Mouse (Mus musculus): ENCODE data around the gene Ggt5. TPM values are rescaled to one million over a fixed set of nuclear protein-coding genes. Genes with fewer than 3 reads are reported as not detected.

Ggt5 gene
- polyA plus RNA-seq, 1 experiment from 2014 or later: 0.56 TPM

DNA sequence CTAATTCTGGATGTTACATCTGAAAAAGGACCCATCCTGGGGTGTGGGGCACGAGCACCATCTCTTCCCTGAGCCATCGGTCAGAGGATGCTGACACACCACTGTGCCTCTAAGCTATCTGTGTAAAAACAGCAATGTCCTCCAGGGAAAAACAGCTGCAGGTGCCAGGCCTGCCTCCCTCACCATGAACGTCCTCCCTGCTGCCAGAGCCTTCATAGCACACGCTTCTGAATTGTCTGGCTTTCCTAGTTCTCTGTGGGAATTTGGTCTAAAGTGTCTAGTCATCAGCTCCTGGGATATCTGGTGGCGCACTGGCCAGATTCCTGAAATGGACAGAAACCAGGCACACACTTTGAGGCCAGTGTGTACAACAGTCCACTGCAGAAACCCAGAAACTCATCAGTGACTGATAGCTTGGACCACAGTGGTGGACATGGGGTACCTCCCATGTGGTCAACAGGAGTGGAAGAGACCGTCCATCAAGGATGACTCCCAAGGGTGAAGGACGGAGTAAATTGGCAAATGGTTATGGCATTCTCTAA lies 11.1 kb downstream of the Ggt5 start:
- H3K4me3 ChIP-seq: no peak overlapping the region

DNA sequence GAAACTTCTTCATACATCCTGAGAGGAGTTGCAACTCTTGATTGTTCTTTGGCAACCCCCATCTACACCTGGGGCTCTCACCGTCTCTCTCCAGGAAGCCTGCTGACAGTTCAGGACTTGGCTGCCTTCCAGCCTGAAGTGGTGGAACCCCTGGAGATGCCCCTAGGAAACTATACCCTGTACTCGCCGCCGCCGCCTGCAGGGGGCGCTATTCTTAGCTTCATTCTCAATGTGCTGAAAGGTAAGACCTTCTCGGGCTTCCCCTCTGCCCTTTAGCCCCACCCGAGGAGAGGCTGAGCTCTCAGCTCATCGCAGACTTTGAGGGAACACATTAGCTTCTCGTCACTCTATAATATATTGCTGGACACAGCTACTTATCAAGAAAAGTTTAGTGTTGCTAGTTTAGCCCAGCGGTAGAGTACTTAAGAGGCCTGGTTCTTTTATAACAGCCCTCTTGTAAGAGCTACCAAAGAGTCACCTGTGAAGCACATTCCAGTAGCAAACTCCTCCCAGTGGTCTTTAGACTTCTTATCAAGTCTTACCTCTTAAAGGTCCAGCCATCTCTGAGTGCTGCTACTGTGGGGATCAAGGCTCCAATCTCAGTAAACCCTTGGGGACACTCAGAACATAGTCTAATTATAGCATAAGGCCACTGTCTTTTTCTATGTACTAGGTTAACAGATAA lies 16.2 kb downstream of the Ggt5 start:
- Histone ChIP-seq H3K4me3 (no peak overlapping the region), H3K27ac (replicated peaks) (no peak overlapping the region), H3K4me1 (no peaks in the 10 kb centered on the region), H3K27me3 (ENCODE audit: low read depth, poor library complexity, severe bottlenecking) (no peaks in the 10 kb centered on the region), H3K9me3 (replicated peaks) (no peaks in the 10 kb centered on the region), H3K36me3 (no peaks in the 10 kb centered on the region)
- whole genome bisulfite sequencing: 43% methylated on average over 11 of the region's 11 CpGs
- no peak for DNase-seq (ENCODE audit: low spot score)

More for the DNA sequence above, 11.1 kb downstream of the Ggt5 start:
- DNase-seq (ENCODE audit: low spot score): no peak
- Histone ChIP-seq H3K27me3 (ENCODE audit: low read depth, poor library complexity, severe bottlenecking) (no peaks in the 10 kb centered on the region), H3K36me3 (no peaks in the 10 kb centered on the region), H3K27ac (replicated peaks) (no peak overlapping the region), H3K9me3 (replicated peaks) (peaks cover 17% of the 10 kb centered on the region), H3K4me1 (no peaks in the 10 kb centered on the region)
- WGBS: 88% methylated on average over 7 of the region's 7 CpGs

DNA sequence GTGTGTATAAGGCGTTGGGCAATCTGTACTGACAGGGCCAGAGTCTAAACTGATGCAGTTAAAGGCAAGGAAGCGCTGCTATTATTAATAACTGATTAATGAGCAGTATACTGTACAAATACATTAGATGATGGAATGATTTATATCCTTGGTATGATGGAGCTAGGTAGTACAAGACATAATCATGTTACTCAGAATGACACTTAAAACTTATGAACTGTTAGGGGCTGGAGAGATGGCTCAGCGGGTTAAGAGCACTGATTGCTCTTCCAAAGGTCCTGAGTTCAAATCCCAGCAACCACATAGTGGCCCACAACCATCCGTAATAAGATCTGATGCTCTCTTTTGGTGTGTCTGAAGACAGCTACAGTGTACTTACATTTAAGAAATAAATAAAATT lies 18.1 kb downstream of the Ggt5 start:
- DNase-seq (ENCODE audit: low spot score): no peak
- H3K36me3 ChIP-seq: no peaks in the 10 kb centered on the region
- no peaks in the 10 kb centered on the region for H3K4me1 ChIP-seq
- no peak overlapping the region for H3K4me3 ChIP-seq
- H3K27me3 ChIP-seq (ENCODE audit: low read depth, poor library complexity, severe bottlenecking): no peaks in the 10 kb centered on the region
- H3K27ac ChIP-seq (replicated peaks): no peak overlapping the region
- 91% methylated on average over 4 of the region's 4 CpGs for WGBS
- H3K9me3 ChIP-seq (replicated peaks): no peaks in the 10 kb centered on the region

DNA sequence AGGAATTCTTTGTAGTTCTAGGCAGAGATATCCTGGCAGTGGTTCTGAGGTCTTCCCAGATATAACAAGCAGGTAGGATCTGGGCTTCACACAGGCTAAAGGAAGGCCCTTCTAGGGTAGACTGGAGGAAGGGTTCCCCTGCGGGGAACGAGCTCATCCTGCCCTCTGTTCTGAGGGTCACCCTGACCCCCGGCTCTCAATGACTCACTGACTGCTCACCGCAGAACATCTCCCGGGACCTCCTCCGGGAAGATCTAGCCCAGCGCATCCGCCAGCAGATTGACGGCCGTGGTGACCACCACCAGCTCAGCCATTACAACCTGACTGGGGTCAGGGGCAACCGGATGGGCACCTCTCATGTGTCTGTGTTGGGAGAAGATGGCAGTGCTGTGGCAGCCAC lies 19.8 kb downstream of the Ggt5 start:
- H3K27ac ChIP-seq (replicated peaks): no peak overlapping the region
- no peak overlapping the region for H3K4me3 ChIP-seq
- H3K36me3 ChIP-seq: no peaks in the 10 kb centered on the region
- H3K27me3 ChIP-seq (ENCODE audit: low read depth, poor library complexity, severe bottlenecking): no peaks in the 10 kb centered on the region
- no peaks in the 10 kb centered on the region for H3K9me3 ChIP-seq (replicated peaks)
- DNase-seq (ENCODE audit: low spot score): no peak
- 93% methylated on average over 11 of the region's 11 CpGs for WGBS
- no peaks in the 10 kb centered on the region for H3K4me1 ChIP-seq

DNA sequence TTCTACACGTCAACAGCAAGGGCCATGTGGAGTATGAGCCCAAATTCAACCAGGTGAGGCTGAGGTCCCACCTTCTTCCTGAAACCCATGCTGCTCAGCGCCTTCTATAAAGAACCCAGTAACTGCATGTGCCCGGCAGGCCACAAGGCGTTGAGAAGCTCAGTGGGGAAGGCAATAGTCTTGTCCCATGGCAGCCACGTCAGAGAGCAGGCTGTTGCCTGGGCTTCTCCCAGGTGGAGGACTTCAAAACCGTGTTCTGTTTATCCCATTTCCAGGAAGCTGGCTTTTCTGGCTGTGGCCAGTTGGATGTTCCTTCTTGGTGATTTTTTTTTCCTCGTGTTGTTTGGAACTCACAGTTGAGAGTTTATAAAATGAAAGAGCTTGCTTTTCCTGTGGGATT lies 21.3 kb downstream of the Ggt5 start:
- no peak for DNase-seq (ENCODE audit: low spot score)
- WGBS: 62% methylated on average over 7 of the region's 7 CpGs

DNA sequence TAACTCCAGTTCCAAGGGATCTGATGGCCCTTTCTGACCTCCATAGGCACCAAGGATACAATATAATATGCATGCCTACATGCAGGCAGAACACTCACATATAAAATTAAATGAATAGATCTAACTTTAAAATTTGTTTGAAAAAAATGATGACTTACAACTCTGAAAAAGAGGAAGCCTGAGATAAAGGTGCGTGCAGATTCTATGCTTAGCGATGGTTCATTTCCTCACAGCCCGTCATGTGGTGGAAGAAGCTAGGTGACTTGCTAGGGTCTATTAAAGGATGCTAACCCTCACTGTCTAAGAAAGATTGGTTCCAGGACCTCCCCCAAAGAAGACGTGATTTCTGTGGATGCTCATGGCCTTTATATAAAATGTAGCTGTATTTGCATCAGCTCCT lies 26.9 kb downstream of the Ggt5 start:
- no peak for DNase-seq (ENCODE audit: low spot score)
- Histone ChIP-seq H3K4me1 (no peaks in the 10 kb centered on the region), H3K36me3 (no peaks in the 10 kb centered on the region), H3K27ac (replicated peaks) (no peak overlapping the region), H3K4me3 (no peak overlapping the region), H3K9me3 (replicated peaks) (no peaks in the 10 kb centered on the region), H3K27me3 (ENCODE audit: low read depth, poor library complexity, severe bottlenecking) (no peaks in the 10 kb centered on the region)
- WGBS: 90% methylated on average over 4 of the region's 4 CpGs

More for the DNA sequence above, 21.3 kb downstream of the Ggt5 start:
- no peaks in the 10 kb centered on the region for H3K36me3 ChIP-seq
- no peak overlapping the region for H3K27ac ChIP-seq (replicated peaks)
- H3K27me3 ChIP-seq (ENCODE audit: low read depth, poor library complexity, severe bottlenecking): no peaks in the 10 kb centered on the region
- H3K9me3 ChIP-seq (replicated peaks): no peaks in the 10 kb centered on the region
- no peak overlapping the region for H3K4me3 ChIP-seq
- no peaks in the 10 kb centered on the region for H3K4me1 ChIP-seq

DNA sequence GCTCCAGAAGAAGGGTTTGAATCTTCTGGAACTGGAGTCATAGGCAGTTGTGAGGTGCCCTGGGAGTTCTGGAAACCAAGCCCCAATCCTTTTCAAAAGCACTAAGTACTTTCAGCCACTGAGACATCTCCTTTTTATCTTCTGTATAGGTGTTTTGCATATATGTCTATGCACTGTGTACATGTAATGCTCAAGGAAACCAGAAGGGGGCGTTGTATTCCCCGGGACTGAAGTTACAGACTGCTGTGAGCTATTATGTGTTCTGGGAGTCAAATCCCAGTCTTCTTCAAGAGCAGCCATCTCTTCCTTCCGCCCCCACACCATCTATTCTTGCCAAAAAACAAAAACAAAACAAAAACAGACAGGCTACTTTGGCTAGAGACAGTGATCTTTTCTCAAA lies 31.7 kb downstream of the Ggt5 start:
- DNase-seq (ENCODE audit: low spot score): no peak
- H3K36me3 ChIP-seq: no peaks in the 10 kb centered on the region
- no peak overlapping the region for H3K27ac ChIP-seq (replicated peaks)
- H3K4me1 ChIP-seq: no peaks in the 10 kb centered on the region
- H3K9me3 ChIP-seq (replicated peaks): no peaks in the 10 kb centered on the region
- no peak overlapping the region for H3K4me3 ChIP-seq
- WGBS: 51% methylated on average over 3 of the region's 3 CpGs
- H3K27me3 ChIP-seq (ENCODE audit: low read depth, poor library complexity, severe bottlenecking): no peaks in the 10 kb centered on the region

DNA sequence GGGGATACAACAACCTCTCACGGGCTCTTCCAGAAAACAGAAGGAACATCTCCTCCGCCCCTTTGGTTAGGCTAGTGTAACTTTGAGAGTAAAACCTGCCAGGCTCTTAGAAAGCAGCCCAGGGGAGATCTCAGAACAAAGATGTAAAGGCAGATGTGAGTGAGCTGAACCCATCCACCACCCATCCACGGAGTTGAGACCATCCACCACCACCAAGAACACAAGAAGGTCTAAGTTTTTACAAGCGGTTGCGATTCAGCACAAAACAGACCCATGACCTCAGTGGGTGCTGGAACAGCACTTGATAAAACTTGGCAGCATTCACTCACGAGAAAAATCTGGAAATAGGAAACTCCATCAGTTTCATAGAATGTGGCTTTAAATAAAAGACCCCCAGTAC lies 36.8 kb downstream of the Ggt5 start:
- Histone ChIP-seq H3K9me3 (replicated peaks) (no peaks in the 10 kb centered on the region), H3K4me3 (no peak overlapping the region), H3K4me1 (no peaks in the 10 kb centered on the region), H3K27me3 (ENCODE audit: low read depth, poor library complexity, severe bottlenecking) (no peaks in the 10 kb centered on the region), H3K36me3 (no peaks in the 10 kb centered on the region), H3K27ac (replicated peaks) (no peak overlapping the region)
- 71% methylated on average over 6 of the region's 6 CpGs for WGBS
- no peak for DNase-seq (ENCODE audit: low spot score)

DNA sequence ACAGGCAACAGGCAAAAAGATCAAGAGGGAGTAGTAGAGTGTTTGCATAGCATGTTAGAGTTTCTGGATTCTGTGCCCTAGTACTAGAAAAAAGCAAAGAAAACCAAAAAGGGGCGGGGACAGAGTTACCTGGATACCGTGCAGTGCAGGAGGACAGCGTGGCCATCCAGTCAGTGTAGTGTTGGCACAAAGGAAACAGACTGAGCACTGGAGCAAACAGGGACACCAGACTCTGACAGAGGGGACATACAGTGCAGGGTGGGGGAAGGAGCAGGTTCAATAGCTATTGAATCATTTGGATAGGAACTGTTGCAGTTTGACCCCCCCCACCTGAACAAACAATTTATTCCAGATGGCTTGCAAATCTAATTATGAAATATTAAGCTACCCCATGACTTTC lies 37.9 kb downstream of the Ggt5 start:
- 79% methylated on average over 3 of the region's 3 CpGs for WGBS
- Histone ChIP-seq H3K9me3 (replicated peaks) (no peaks in the 10 kb centered on the region), H3K4me1 (no peaks in the 10 kb centered on the region), H3K27me3 (ENCODE audit: low read depth, poor library complexity, severe bottlenecking) (no peaks in the 10 kb centered on the region), H3K27ac (replicated peaks) (no peak overlapping the region), H3K36me3 (no peaks in the 10 kb centered on the region), H3K4me3 (no peak overlapping the region)
- DNase-seq (ENCODE audit: low spot score): no peak

DNA sequence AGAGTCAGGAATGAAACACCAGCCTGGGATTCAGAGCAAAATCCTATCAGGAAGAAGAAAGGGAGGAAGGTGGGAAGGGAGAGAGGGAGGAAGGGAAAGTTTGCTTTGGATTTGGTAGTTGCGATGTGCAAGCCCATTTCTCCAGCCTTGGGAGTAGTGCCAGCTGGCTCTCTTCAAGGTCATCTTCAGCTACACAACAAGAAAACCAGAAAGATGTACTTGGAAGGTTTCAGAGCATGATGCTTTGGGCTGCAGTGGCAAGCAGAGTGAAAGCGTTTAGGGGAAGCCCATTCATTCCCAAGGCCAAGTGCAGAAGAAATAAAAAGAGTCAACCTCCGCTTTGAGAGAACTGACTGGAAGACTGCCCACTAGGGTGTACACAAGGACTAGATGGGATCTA lies 38.4 kb downstream of the Ggt5 start:
- H3K27me3 ChIP-seq (ENCODE audit: low read depth, poor library complexity, severe bottlenecking): no peaks in the 10 kb centered on the region
- no peak overlapping the region for H3K27ac ChIP-seq (replicated peaks)
- no peak overlapping the region for H3K4me3 ChIP-seq
- no peaks in the 10 kb centered on the region for H3K9me3 ChIP-seq (replicated peaks)
- WGBS: 89% methylated on average over 3 of the region's 3 CpGs
- H3K4me1 ChIP-seq: no peaks in the 10 kb centered on the region
- DNase-seq (ENCODE audit: low spot score): no peak
- no peaks in the 10 kb centered on the region for H3K36me3 ChIP-seq

DNA sequence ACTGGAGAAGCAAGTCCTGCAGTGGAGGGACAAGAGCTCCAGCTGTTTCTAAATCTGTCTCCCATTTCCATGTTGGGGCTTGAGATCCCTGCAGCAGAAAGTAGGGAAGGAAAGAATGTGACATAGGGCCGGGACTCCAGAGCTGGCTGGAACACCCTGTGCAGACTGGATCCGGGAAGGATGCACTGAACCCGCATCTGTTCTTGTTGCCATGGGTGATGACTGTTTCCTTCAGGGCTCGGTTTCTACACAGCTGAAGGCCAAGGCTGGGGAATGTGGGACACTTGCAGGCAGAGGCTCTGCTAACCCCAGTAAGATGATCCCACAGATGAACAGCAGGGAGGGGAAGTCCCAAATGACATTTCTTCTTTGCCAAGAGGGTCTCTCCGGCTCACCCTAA lies 43.5 kb downstream of the Ggt5 start:
- no peak for DNase-seq (ENCODE audit: low spot score)
- WGBS: 65% methylated on average over 5 of the region's 5 CpGs

DNA sequence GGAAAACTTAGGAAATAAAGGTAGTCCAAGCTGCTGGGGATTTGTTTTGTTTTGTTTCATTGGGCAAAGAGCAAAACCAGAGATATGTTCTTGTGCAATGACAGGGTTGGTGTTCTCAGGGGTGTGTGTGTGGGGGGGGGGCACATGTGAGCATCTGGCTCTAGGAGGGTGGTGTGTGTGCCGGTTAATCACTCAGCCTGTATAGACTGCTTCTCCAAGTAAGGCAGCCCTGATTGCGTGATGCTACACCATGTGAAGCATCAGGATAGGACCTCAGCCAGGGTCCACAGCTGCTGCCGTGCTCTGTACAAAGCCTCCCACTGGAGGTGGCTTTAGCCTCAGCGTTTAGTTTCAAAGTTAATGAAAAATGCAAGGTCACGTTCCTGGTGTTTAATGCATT lies 43.9 kb downstream of the Ggt5 start:
- no peaks in the 10 kb centered on the region for H3K9me3 ChIP-seq (replicated peaks)
- no peak for DNase-seq (ENCODE audit: low spot score)
- H3K4me3 ChIP-seq: no peak overlapping the region
- H3K36me3 ChIP-seq: no peaks in the 10 kb centered on the region
- peaks cover 4% of the 10 kb centered on the region; the same call in 1 of the 2 replicates for H3K4me1 ChIP-seq
- no peak overlapping the region for H3K27ac ChIP-seq (replicated peaks)
- H3K27me3 ChIP-seq (ENCODE audit: low read depth, poor library complexity, severe bottlenecking): no peaks in the 10 kb centered on the region
- 94% methylated on average over 5 of the region's 5 CpGs for WGBS

More for the DNA sequence above, 43.5 kb downstream of the Ggt5 start:
- Histone ChIP-seq H3K9me3 (replicated peaks) (no peaks in the 10 kb centered on the region), H3K4me1 (peaks cover 3% of the 10 kb centered on the region; the same call in 1 of the 2 replicates), H3K27ac (replicated peaks) (no peak overlapping the region), H3K4me3 (no peak overlapping the region), H3K36me3 (no peaks in the 10 kb centered on the region), H3K27me3 (ENCODE audit: low read depth, poor library complexity, severe bottlenecking) (no peaks in the 10 kb centered on the region)

DNA sequence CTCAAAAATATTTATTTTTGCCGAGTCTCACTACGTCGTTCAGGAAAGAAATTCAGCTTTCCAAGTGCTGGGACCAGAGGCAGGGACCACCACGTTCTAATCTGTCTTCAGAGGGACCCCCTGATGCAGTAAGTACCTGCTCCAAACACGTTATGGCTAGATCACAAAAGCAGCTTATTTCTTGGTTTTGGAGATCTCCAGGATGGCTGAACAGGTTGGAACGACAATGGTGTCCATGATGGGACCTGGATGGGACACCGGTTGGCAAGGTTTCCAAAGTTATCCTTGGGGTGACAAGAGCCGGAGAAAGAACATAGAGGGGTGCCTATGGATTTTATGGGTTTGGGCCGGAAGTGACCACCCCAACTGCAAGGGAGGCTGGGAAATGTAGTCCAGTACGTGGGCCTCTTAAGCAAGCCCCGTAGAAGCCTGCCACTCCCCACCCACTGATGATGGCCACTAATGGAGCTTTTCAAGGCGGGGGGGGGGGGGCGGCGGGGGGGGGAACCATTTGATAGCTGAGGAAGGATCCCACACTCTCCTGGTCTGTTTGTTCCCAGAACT lies 44.5 kb downstream of the Ggt5 start:
- Histone ChIP-seq H3K27ac (replicated peaks) (no peak overlapping the region), H3K36me3 (no peaks in the 10 kb centered on the region), H3K4me3 (no peak overlapping the region), H3K27me3 (ENCODE audit: low read depth, poor library complexity, severe bottlenecking) (no peaks in the 10 kb centered on the region), H3K4me1 (peaks cover 10% of the 10 kb centered on the region; the same call in 1 of the 2 replicates), H3K9me3 (replicated peaks) (no peaks in the 10 kb centered on the region)
- no peak for DNase-seq (ENCODE audit: low spot score)
- 74% methylated on average over 14 of the region's 14 CpGs for WGBS
